Mouse (Mus musculus) limb, embryonic 13.5 days (tissue): ENCODE measurements around the gene 2310034G01Rik. TPM values are rescaled to one million over a fixed set of nuclear protein-coding genes. Genes with fewer than 3 reads are reported as not detected.

Source experiments
- ATAC-seq: fragments of 200-750 bp; cut with Nextera tagmentation; 2 replicates; pipeline ENCODE4 v1.8.0; 2017; ENCODE audit warnings: low read depth, moderate number of reproducible peaks, moderate TSS enrichment; ENCODE audit not compliant: low FRiP score
- H3K27ac ChIP-seq: fragments of 300-500 bp; sonication (generic); 2 replicates; pipeline ENCODE4 v1.5.1; 2015; ENCODE audit warnings: inconsistent platforms, mild to moderate bottlenecking, moderate library complexity
- H3K27me3 ChIP-seq: fragments of 300-500 bp; sonication (generic); 2 replicates; pipeline ENCODE4 v1.6.1; 2015; ENCODE audit warnings: mild to moderate bottlenecking, inconsistent platforms
- H3K36me3 ChIP-seq: fragments of 300-500 bp; sonication (generic); 2 replicates; pipeline ENCODE4 v1.6.1; 2015; ENCODE audit warnings: inconsistent platforms, mild to moderate bottlenecking, moderate library complexity
- H3K4me1 ChIP-seq: fragments of 300-500 bp; sonication (generic); 2 replicates; pipeline ENCODE4 v1.6.1; 2015; ENCODE audit warnings: inconsistent platforms
- H3K4me2 ChIP-seq: fragments of 300-500 bp; sonication (generic); replicated peaks from 2 replicates; pipeline ENCODE4 v1.6.1; 2015; ENCODE audit warnings: inconsistent platforms, mild to moderate bottlenecking, moderate library complexity
- H3K4me3 ChIP-seq: fragments of 300-500 bp; sonication (generic); 2 replicates; pipeline ENCODE4 v1.5.1; 2015; ENCODE audit warnings: moderate library complexity, mild to moderate bottlenecking, inconsistent platforms
- H3K9ac ChIP-seq: fragments of 300-500 bp; sonication (generic); 2 replicates; pipeline ENCODE4 v1.6.1; 2015; ENCODE audit warnings: mild to moderate bottlenecking, inconsistent platforms
- H3K9me3 ChIP-seq: fragments of 300-500 bp; sonication (generic); 2 replicates; pipeline ENCODE4 v1.6.1; 2016; ENCODE audit warnings: inconsistent platforms
- WGBS: fragments of 180-500 bp; shearing (Covaris S2); methylation state at CpG from one replicate; pipeline ENCODE4 v1.1.7; 2015; 5-methylcytosine and 5-hydroxymethylcytosine counted together
- polyA plus RNA-seq: library from polyadenylated mRNA; unstranded; fragments of >200 nt; fragmentation: Nextera tagmentation; extraction: Ambion mirVana; gene quantifications from 2 replicates; pipeline ENCODE4 v1.2.1, GENCODE M21; 2015

2310034G01Rik gene
- polyA plus RNA-seq, 1 experiment from 2014 or later: 2.7 TPM

- peaks cover 22% of the 10 kb centered on the region for H3K36me3 ChIP-seq
- no peak overlapping the region for H3K9ac ChIP-seq
- H3K4me3 ChIP-seq: no peak overlapping the region
- H3K27ac ChIP-seq: no peak overlapping the region
- WGBS: 49% methylated on average over 12 of the region's 12 CpGs
- ATAC-seq: no peak
- H3K4me1 ChIP-seq: peaks cover 18% of the 10 kb centered on the region
- H3K4me2 ChIP-seq: no peak overlapping the region
- peaks cover 91% of the 10 kb centered on the region for H3K27me3 ChIP-seq
- no peaks in the 10 kb centered on the region for H3K9me3 ChIP-seq
These were observed 34.1 kb downstream of the 2310034G01Rik start for GRCm38 (mm10) chr19:46315752-46316610.

GRCm38 (mm10) chr19:46314872-46315742 lies 35.0 kb downstream of the 2310034G01Rik start:
- H3K36me3 ChIP-seq: peaks cover 31% of the 10 kb centered on the region
- peaks cover 18% of the 10 kb centered on the region for H3K4me1 ChIP-seq
- H3K9me3 ChIP-seq: no peaks in the 10 kb centered on the region
- H3K4me3 ChIP-seq: no peak overlapping the region
- ATAC-seq: no peak
- no peak overlapping the region for H3K9ac ChIP-seq
- 43% methylated on average over 14 of the region's 14 CpGs for WGBS
- H3K27me3 ChIP-seq: peaks cover 82% of the 10 kb centered on the region
- no peak overlapping the region for H3K27ac ChIP-seq
- H3K4me2 ChIP-seq: no peak overlapping the region

GRCm38 (mm10) chr19:46314151-46314601 lies 35.9 kb downstream of the 2310034G01Rik start:
- H3K9me3 ChIP-seq: no peaks in the 10 kb centered on the region
- no peak overlapping the region for H3K4me3 ChIP-seq
- no peak overlapping the region for H3K4me2 ChIP-seq
- no peak overlapping the region for H3K27ac ChIP-seq
- H3K9ac ChIP-seq: no peak overlapping the region
- H3K4me1 ChIP-seq: peaks cover 16% of the 10 kb centered on the region
- peaks cover 37% of the 10 kb centered on the region for H3K36me3 ChIP-seq
- H3K27me3 ChIP-seq: peaks cover 78% of the 10 kb centered on the region
- WGBS: 10% methylated on average over 18 of the region's 18 CpGs
- ATAC-seq: no peak

GRCm38 (mm10) chr19:46313591-46313990 lies 36.5 kb downstream of the 2310034G01Rik start:
- Histone ChIP-seq H3K4me3 (no peak overlapping the region), H3K4me2 (no peak overlapping the region), H3K9me3 (no peaks in the 10 kb centered on the region), H3K36me3 (peaks cover 37% of the 10 kb centered on the region), H3K27ac (no peak overlapping the region), H3K4me1 (peaks cover 14% of the 10 kb centered on the region), H3K9ac (no peak overlapping the region), H3K27me3 (peaks cover 76% of the 10 kb centered on the region)
- WGBS: 71% methylated on average over 6 of the region's 6 CpGs
- no peak for ATAC-seq

- peaks cover 37% of the 10 kb centered on the region for H3K36me3 ChIP-seq
These were observed 37.0 kb downstream of the 2310034G01Rik start for GRCm38 (mm10) chr19:46313116-46313515.

GRCm38 (mm10) chr19:46312566-46312965 lies 37.5 kb downstream of the 2310034G01Rik start:
- Histone ChIP-seq H3K36me3 (peaks cover 38% of the 10 kb centered on the region), H3K4me3 (no peak overlapping the region)
- WGBS: 90% methylated on average over 21 of the region's 21 CpGs

More at GRCm38 (mm10) chr19:46313116-46313515, 37.0 kb downstream of the 2310034G01Rik start:
- peaks cover 14% of the 10 kb centered on the region for H3K4me1 ChIP-seq
- no peaks in the 10 kb centered on the region for H3K9me3 ChIP-seq
- 80% methylated on average over 9 of the region's 9 CpGs for WGBS
- no peak for ATAC-seq
- no peak overlapping the region for H3K4me2 ChIP-seq
- H3K27me3 ChIP-seq: peaks cover 76% of the 10 kb centered on the region
- H3K9ac ChIP-seq: no peak overlapping the region
- no peak overlapping the region for H3K4me3 ChIP-seq
- no peak overlapping the region for H3K27ac ChIP-seq

GRCm38 (mm10) chr19:46311341-46311740 lies 38.8 kb downstream of the 2310034G01Rik start:
- H3K36me3 ChIP-seq: peaks cover 41% of the 10 kb centered on the region
- WGBS: 79% methylated on average over 9 of the region's 9 CpGs
- no peak overlapping the region for H3K27ac ChIP-seq
- no peak overlapping the region for H3K4me2 ChIP-seq
- H3K4me1 ChIP-seq: peaks cover 6% of the 10 kb centered on the region
- no peak overlapping the region for H3K9ac ChIP-seq
- H3K4me3 ChIP-seq: no peak overlapping the region
- no peaks in the 10 kb centered on the region for H3K9me3 ChIP-seq
- ATAC-seq: no peak
- peaks cover 74% of the 10 kb centered on the region for H3K27me3 ChIP-seq

More at GRCm38 (mm10) chr19:46312566-46312965, 37.5 kb downstream of the 2310034G01Rik start:
- no peak overlapping the region for H3K9ac ChIP-seq
- H3K27me3 ChIP-seq: peaks cover 76% of the 10 kb centered on the region
- H3K27ac ChIP-seq: no peak overlapping the region
- no peak for ATAC-seq
- peaks cover 9% of the 10 kb centered on the region for H3K4me1 ChIP-seq
- H3K9me3 ChIP-seq: no peaks in the 10 kb centered on the region
- H3K4me2 ChIP-seq: no peak overlapping the region

- Histone ChIP-seq H3K4me2 (no peak overlapping the region), H3K27ac (no peak overlapping the region), H3K27me3 (peaks cover 68% of the 10 kb centered on the region), H3K36me3 (peaks cover 41% of the 10 kb centered on the region), H3K4me3 (no peak overlapping the region), H3K4me1 (peaks cover 12% of the 10 kb centered on the region), H3K9me3 (no peaks in the 10 kb centered on the region), H3K9ac (no peak overlapping the region)
- WGBS: 89% methylated on average over 12 of the region's 12 CpGs
- ATAC-seq: no peak
These were observed 39.7 kb downstream of the 2310034G01Rik start for GRCm38 (mm10) chr19:46310312-46310865.

GRCm38 (mm10) chr19:46309651-46310305 lies 40.3 kb downstream of the 2310034G01Rik start:
- no peak overlapping the region for H3K27ac ChIP-seq
- H3K27me3 ChIP-seq: peaks cover 62% of the 10 kb centered on the region
- H3K9me3 ChIP-seq: no peaks in the 10 kb centered on the region
- H3K4me1 ChIP-seq: peaks cover 15% of the 10 kb centered on the region
- H3K36me3 ChIP-seq: peaks cover 41% of the 10 kb centered on the region
- no peak overlapping the region; the same call in 1 of the 2 replicates for H3K9ac ChIP-seq
- WGBS: 79% methylated on average over 21 of the region's 21 CpGs
- no peak overlapping the region for H3K4me3 ChIP-seq
- ATAC-seq: no peak
- peak overlapping the region; percentile 80; the same call in 1 of the 2 replicates for H3K4me2 ChIP-seq

GRCm38 (mm10) chr19:46308706-46309435 lies 41.2 kb downstream of the 2310034G01Rik start:
- no peaks in the 10 kb centered on the region for H3K9me3 ChIP-seq
- peaks cover 19% of the 10 kb centered on the region for H3K4me1 ChIP-seq
- H3K36me3 ChIP-seq: peaks cover 41% of the 10 kb centered on the region
- H3K27me3 ChIP-seq: peaks cover 53% of the 10 kb centered on the region
- H3K4me3 ChIP-seq: peak overlapping the region; percentile 45
- peak overlapping the region; percentile 80 for H3K4me2 ChIP-seq
- H3K9ac ChIP-seq: peak overlapping the region; percentile 65
- ATAC-seq: peak; percentile 5; the same call in 1 of the 2 replicates
- no peak overlapping the region for H3K27ac ChIP-seq
- 2% methylated on average over 47 of the region's 47 CpGs for WGBS

GRCm38 (mm10) chr19:46308303-46308702 lies 41.8 kb downstream of the 2310034G01Rik start:
- no peak for ATAC-seq
- Histone ChIP-seq H3K9ac (no peak overlapping the region), H3K27me3 (peaks cover 48% of the 10 kb centered on the region), H3K4me3 (peak overlapping the region; percentile 45), H3K4me2 (peak overlapping the region; percentile 80), H3K27ac (no peak overlapping the region), H3K9me3 (no peaks in the 10 kb centered on the region), H3K36me3 (peaks cover 41% of the 10 kb centered on the region), H3K4me1 (peaks cover 24% of the 10 kb centered on the region)
- WGBS: 55% methylated on average over 16 of the region's 16 CpGs
